Comparison of ENCODE assay signal across 25 mouse cellular contexts in genomic region chr15:100280626-100281025, GRCm38 (mm10). TPM values are rescaled to one million over a fixed set of nuclear protein-coding genes. Genes with fewer than 3 reads are reported as not detected.
DNase-seq lines count a peak whose midpoint lies in the region; TF ChIP-seq lines count a peak whose summit lies in the region.
"Had no signal": no experiment of that assay in that cellular context is flagged by ENCODE, and none has a peak within 500 bp of the region (broad histone marks: within the 10 kb centered on the region; RNA-seq: fewer than 3 reads in every experiment).

Gene Tmprss12, plus strand, starts transcription at chr15:100280837.

- H3K36me3 ChIP-seq in testis, adult 2 months (ENCODE audit: control insufficient read depth, insufficient read depth, low read length) = no peaks in the 10 kb centered on the region
- H3K36me3 ChIP-seq in ES-E14 (ENCODE audit: control insufficient read depth, insufficient read depth, low read length, poor library complexity, severe bottlenecking) (peaks cover 4% of the 10 kb centered on the region; the same call in 1 of the 2 replicates), myocyte (ENCODE audit: control insufficient read depth, insufficient read depth) (no peaks in the 10 kb centered on the region)
- H3K36me3 ChIP-seq: embryonic facial prominence, embryonic 12.5 days; forebrain, embryonic 15.5 days; heart, embryonic 10.5 days; heart, embryonic 15.5 days; hindbrain, embryonic 13.5 days had no signal

- WGBS in lung, adult 2 months = 96% methylated on average over 20 of the region's 20 CpGs

- no peak for TF ChIP-seq CTCF in testis, adult 2 months (IDR thresholded peaks at IDR 0.05; ENCODE audit: control insufficient read depth, insufficient read depth, insufficient replicate concordance, low read depth, low read length)
- TF ChIP-seq CTCF in lung, adult 2 months (IDR thresholded peaks at IDR 0.05; ENCODE audit: insufficient read depth, low read length) = no peak

- H3ac ChIP-seq in myocyte (ENCODE audit: control insufficient read depth, insufficient read length) = no peak within 1 kb of the TSS

- no peak within 1 kb of the TSS for H3K4me2 ChIP-seq in myocyte (ENCODE audit: low read depth)
- H3K4me2 ChIP-seq: embryonic facial prominence, embryonic 12.5 days; forebrain, embryonic 15.5 days; heart, embryonic 15.5 days; hindbrain, embryonic 13.5 days had no signal

- no peaks in the 10 kb centered on the region for H3K79me2 ChIP-seq in myocyte (ENCODE audit: control insufficient read depth, insufficient read depth)

- peaks cover 2% of the 10 kb centered on the region; the same call in 1 of the 2 replicates for H3K4me1 ChIP-seq in testis, adult 2 months (ENCODE audit: control insufficient read depth, insufficient read depth, low read length)
- H3K4me1 ChIP-seq in ES-E14 (ENCODE audit: control insufficient read depth in 2 of 2, insufficient read depth in 2 of 2, low read length in 2 of 2, poor library complexity in 1 of 2) = peaks cover 9 to 11% of the 10 kb centered on the region in 2 experiments
- no peaks in the 10 kb centered on the region for H3K4me1 ChIP-seq in lung, adult 2 months (ENCODE audit: control insufficient read depth, insufficient read depth, low read length)
- H3K4me1 ChIP-seq: embryonic facial prominence, embryonic 12.5 days; forebrain, embryonic 15.5 days; heart, embryonic 10.5 days; heart, embryonic 15.5 days; hindbrain, embryonic 13.5 days had no signal

- H3K27me3 ChIP-seq in testis, adult 2 months (ENCODE audit: control insufficient read depth, insufficient read depth, low read length) = no peaks in the 10 kb centered on the region
- H3K27me3 ChIP-seq in myocyte (ENCODE audit: control insufficient read depth, insufficient read depth, insufficient read length) = peaks cover 4% of the 10 kb centered on the region
- H3K27me3 ChIP-seq: embryonic facial prominence, embryonic 12.5 days; forebrain, embryonic 15.5 days; heart, embryonic 15.5 days; hindbrain, embryonic 13.5 days had no signal

- H3K4me3 ChIP-seq in testis, adult 2 months (ENCODE audit: control insufficient read depth, low read depth, low read length) = peak within 1 kb of the TSS; percentile 96
- H3K4me3 ChIP-seq in ES-E14 (ENCODE audit: insufficient read depth in 1 of 2, low read depth in 1 of 2, low read length in 2 of 2, poor library complexity in 1 of 2, severe bottlenecking in 1 of 2) = peak within 1 kb of the TSS; percentile 28 to 58; a peak in 3 of 4 replicates
- no peak within 1 kb of the TSS for H3K4me3 ChIP-seq in myocyte
- H3K4me3 ChIP-seq in lung, adult 2 months (replicated peaks; ENCODE audit: extremely low read depth, low read depth, low read length) = no peak within 1 kb of the TSS
- H3K4me3 ChIP-seq: embryonic facial prominence, embryonic 12.5 days; forebrain, embryonic 15.5 days; heart, embryonic 10.5 days; heart, embryonic 15.5 days; hindbrain, embryonic 13.5 days had no signal

- peak within 1 kb of the TSS; percentile 84 for H3K9ac ChIP-seq in ES-E14 (ENCODE audit: insufficient read depth, low read depth, low read length, poor library complexity, severe bottlenecking)
- H3K9ac ChIP-seq: embryonic facial prominence, embryonic 12.5 days; forebrain, embryonic 15.5 days; heart, embryonic 15.5 days; hindbrain, embryonic 13.5 days had no signal

- no peaks in the 10 kb centered on the region for H3K9me3 ChIP-seq in ES-E14 (ENCODE audit: control insufficient read depth, insufficient read depth, low read depth, low read length)
- H3K9me3 ChIP-seq: embryonic facial prominence, embryonic 12.5 days; forebrain, embryonic 15.5 days; heart, embryonic 15.5 days; hindbrain, embryonic 13.5 days had no signal

- DNase-seq in testis, postnatal 10 days (ENCODE audit: low spot score) = no peak
- DNase-seq in ES-E14 (ENCODE audit: low read depth, low spot score) = no peak
- DNase-seq in lung, adult 2 months = no peak
- DNase-seq in layer of hippocampus, adult 9-11 months = no peak
- DNase-seq: adrenal gland, postnatal 14 days; cerebellum, adult 11-12 months; cerebellum, adult 9-10 months; cerebellum, postnatal 25 days; gastrocnemius, postnatal 36 days; heart, adult 18-20 months; heart, postnatal 14 days had no signal

- peak; percentile 83 for TF ChIP-seq POLR2A in testis, adult 2 months (IDR thresholded peaks at IDR 0.05; ENCODE audit: control insufficient read depth, low read depth, low read length)
- no peak for TF ChIP-seq POLR2A in myocyte (IDR thresholded peaks at IDR 0.05; ENCODE audit: insufficient read length, low read depth)
- TF ChIP-seq POLR2A in lung, adult 2 months (IDR thresholded peaks at IDR 0.05; ENCODE audit: borderline replicate concordance, extremely low read depth, low read depth, low read length) = no peak

- in situ Hi-C loops in ES-E14 (cut with MboI; ENCODE audit: low sequenced_read_pairs in 2 of 2, unreplicated experiment in 2 of 2) = no loop called here

- peak within 1 kb of the TSS; percentile 82 for H3K27ac ChIP-seq in testis, adult 2 months (ENCODE audit: control insufficient read depth, insufficient read depth, low read depth, low read length)
- H3K27ac ChIP-seq in ES-E14 (ENCODE audit: insufficient read depth, low read depth, low read length, poor library complexity, severe bottlenecking) = peak within 1 kb of the TSS; percentile 86
- H3K27ac ChIP-seq: embryonic facial prominence, embryonic 12.5 days; forebrain, embryonic 15.5 days; heart, embryonic 10.5 days; heart, embryonic 15.5 days; hindbrain, embryonic 13.5 days; hindbrain, postnatal 0 days had no signal

TF ChIP-seq in ES-E14, 5 proteins besides CTCF, POLR2A, EP300 and RAD21:
- TF ChIP-seq CHD2 (IDR thresholded peaks at IDR 0.05; ENCODE audit: low read depth, low read length) (no peak), HCFC1 (IDR thresholded peaks at IDR 0.05; ENCODE audit: borderline replicate concordance, insufficient read depth, low read length) (no peak; the same call in 1 of the 2 replicates), MAFK (IDR thresholded peaks at IDR 0.05; ENCODE audit: insufficient read depth, low read depth, low read length) (no peak), ZC3H11A (IDR thresholded peaks at IDR 0.05; ENCODE audit: borderline replicate concordance, low read depth, low read length) (no peak), ZNF384 (IDR thresholded peaks at IDR 0.05; ENCODE audit: low read depth, low read length) (no peak)

TF ChIP-seq in myocyte, 11 proteins besides CTCF, POLR2A, EP300 and RAD21:
- no peak for TF ChIP-seq MYOD1 (IDR thresholded peaks at IDR 0.05; ENCODE audit: control insufficient read depth in 1 of 3, insufficient read length in 2 of 3, low read depth in 2 of 3)
- peak in 2 of 3 experiments; percentile 5 to 19 for TF ChIP-seq MYOG (IDR thresholded peaks at IDR 0.05; ENCODE audit: control insufficient read depth in 1 of 3, insufficient read depth in 1 of 3, insufficient read length in 2 of 3, low read depth in 2 of 3)
TF ChIP-seq in myocyte: peak in this region for 1.

RNA-seq across cellular contexts. Expression of gene Tmprss12, which starts in this region (rescaled TPM):
- polyA plus RNA-seq in testis, adult 2 months (2012; rRNA removed) = 27.5 and 36.5 TPM in 2 replicates
- total RNA-seq in ES-E14 (2012; rRNA removed) = 1.5 and 1.6 TPM in 2 replicates
- not detected for polyA plus RNA-seq in myocyte (2012; fragmentation: generic; extraction: Trizol)
- polyA plus RNA-seq in lung, adult 2 months (2012; rRNA removed) = not detected in 2 replicates
- total RNA-seq: adrenal gland, adult 18-20 months; adrenal gland, postnatal 14 days; gastrocnemius, adult 8-10 months; gastrocnemius, postnatal 36 days; heart, adult 18-20 months; heart, postnatal 14 days; hematopoietic stem cell, adult 5-6 weeks; hindbrain, postnatal 0 days had no signal
- polyA plus RNA-seq: activated CD4-positive, CD25-positive, alpha-beta regulatory T cell, adult 4 months; cortical plate, adult 2 months; embryonic facial prominence, embryonic 12.5 days; forebrain, embryonic 11.5 days; forebrain, embryonic 15.5 days; heart, embryonic 10.5 days; heart, embryonic 15.5 days; hindbrain, embryonic 13.5 days; hindbrain, postnatal 0 days had no signal

Comparison
In these comparisons a context has a peak if more than half of its experiments do, and no peak if none do; other contexts are left out.
1. RNA of gene Tmprss12 (polyA plus RNA-seq): 27.5 to 36.5 TPM in testis, adult 2 months; not detected in myocyte (single experiment) and not detected in lung, adult 2 months; every median in the first group is over 10 times any median in the second.
2. H3K4me3 ChIP-seq: peak in testis, adult 2 months (single experiment) and ES-E14 (2 of 2); none in myocyte (single experiment) and lung, adult 2 months (single experiment).